8 mouse cellular contexts compared by ENCODE assay signal in the genomic region with DNA sequence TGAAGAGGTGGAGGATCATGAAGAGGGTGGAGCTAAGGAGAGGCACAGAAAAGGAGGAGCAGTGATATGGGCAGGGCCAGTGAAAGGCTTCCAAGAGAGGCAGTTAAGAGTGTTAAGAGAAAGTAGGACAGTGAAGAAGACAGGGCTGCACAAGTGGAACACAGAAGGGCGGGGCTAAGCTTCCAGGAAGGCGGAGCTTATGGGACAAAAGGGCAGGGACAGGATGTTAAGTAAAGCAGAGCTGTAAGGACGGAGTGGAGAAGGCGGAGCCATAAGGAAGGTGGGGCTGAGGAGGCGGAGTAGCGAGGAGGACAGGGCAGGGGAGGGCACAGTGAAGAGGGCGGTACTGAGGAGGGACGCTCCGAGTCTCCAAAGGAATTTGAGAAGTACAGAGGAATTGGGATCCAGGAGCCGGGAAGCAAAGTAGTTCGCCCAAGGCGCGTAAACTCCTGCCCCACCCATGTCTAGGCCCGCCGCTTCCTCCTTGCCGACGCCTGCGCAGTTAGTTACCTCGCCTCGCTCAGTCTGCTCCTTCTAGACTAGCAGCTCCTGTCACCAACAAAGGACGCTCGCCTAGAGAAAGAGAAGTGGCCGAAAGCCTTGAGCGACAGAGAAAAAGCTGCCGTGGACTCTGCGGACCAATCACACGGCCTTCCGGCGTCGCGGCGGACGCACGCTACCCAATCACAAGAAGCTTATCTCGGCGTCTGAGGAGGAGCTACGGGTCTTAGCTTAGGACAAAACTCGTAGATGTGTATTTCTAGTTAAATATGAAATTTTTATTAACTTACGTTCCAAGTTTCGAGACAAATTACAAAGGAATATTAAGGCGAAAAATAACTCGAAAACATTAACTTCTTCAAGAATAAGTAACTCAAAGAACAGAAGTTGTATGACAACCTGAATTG. TPM values are rescaled to one million over a fixed set of nuclear protein-coding genes. Genes with fewer than 3 reads are reported as not detected.
DNase-seq lines count a peak whose midpoint lies in the region; ATAC-seq and TF ChIP-seq lines count a peak whose summit lies in the region.

A gene (minus strand): TSS at position 700 of the 908 bp plus-strand sequence.

- WGBS in kidney, embryonic 14.5 days = under 1% methylated on average over 42 of the region's 42 CpGs
- WGBS in limb, embryonic 15.5 days = under 1% methylated on average over 42 of the region's 42 CpGs

- H3K4me3 ChIP-seq in bone marrow macrophage, adult 2 months (ENCODE audit: insufficient read depth, low read length) = peak within 1 kb of the TSS; percentile 81
- H3K4me3 ChIP-seq in embryonic fibroblast, embryonic 13.5 days (ENCODE audit: insufficient read depth, low read length) = peak within 1 kb of the TSS; percentile 85
- peak within 1 kb of the TSS; percentile 69 for H3K4me3 ChIP-seq in kidney, embryonic 14.5 days (ENCODE audit: low read length)
- H3K4me3 ChIP-seq in limb, embryonic 15.5 days = peak within 1 kb of the TSS; percentile 83

- peaks cover 31% of the 10 kb centered on the region for H3K36me3 ChIP-seq in kidney, embryonic 14.5 days (ENCODE audit: control insufficient read depth, insufficient read depth, low read length)
- H3K36me3 ChIP-seq in limb, embryonic 15.5 days = peaks cover 28% of the 10 kb centered on the region

- peaks cover 4% of the 10 kb centered on the region; the same call in 1 of the 2 replicates for H3K4me1 ChIP-seq in bone marrow macrophage, adult 2 months (ENCODE audit: control insufficient read depth, insufficient read depth, low read length)
- H3K4me1 ChIP-seq in embryonic fibroblast, embryonic 13.5 days (ENCODE audit: control insufficient read depth, insufficient read depth, low read length) = no peaks in the 10 kb centered on the region; the same call in 1 of the 2 replicates
- H3K4me1 ChIP-seq in kidney, embryonic 14.5 days (ENCODE audit: control insufficient read depth, insufficient read depth, low read length) = peaks cover 5% of the 10 kb centered on the region; the same call in 1 of the 2 replicates
- H3K4me1 ChIP-seq in limb, embryonic 15.5 days = peaks cover 12% of the 10 kb centered on the region

- peak; percentile 99 for ATAC-seq in kidney, embryonic 14.5 days (ENCODE audit: low FRiP score, low TSS enrichment)
- peak; percentile 100 for ATAC-seq in limb, embryonic 15.5 days (ENCODE audit: insufficient number of reproducible peaks, low FRiP score, low TSS enrichment, low read depth)

- no peaks in the 10 kb centered on the region for H3K27me3 ChIP-seq in kidney, embryonic 14.5 days (ENCODE audit: control insufficient read depth, insufficient read depth, low read length)
- no peaks in the 10 kb centered on the region for H3K27me3 ChIP-seq in limb, embryonic 15.5 days

- H3K9me3 ChIP-seq in kidney, embryonic 14.5 days (ENCODE audit: control insufficient read depth, low read length) = no peaks in the 10 kb centered on the region
- no peaks in the 10 kb centered on the region for H3K9me3 ChIP-seq in limb, embryonic 15.5 days

- H3K4me2 ChIP-seq in kidney, embryonic 14.5 days (replicated peaks; ENCODE audit: low read depth, low read length) = peak within 1 kb of the TSS; percentile 50
- peak within 1 kb of the TSS; percentile 76 for H3K4me2 ChIP-seq in limb, embryonic 15.5 days

- H3K27ac ChIP-seq in bone marrow macrophage, adult 2 months (ENCODE audit: insufficient read depth, low read depth, low read length) = peak within 1 kb of the TSS; percentile 94
- H3K27ac ChIP-seq in embryonic fibroblast, embryonic 13.5 days (ENCODE audit: insufficient read depth, low read length) = peak within 1 kb of the TSS; percentile 96
- H3K27ac ChIP-seq in kidney, embryonic 14.5 days (ENCODE audit: low read depth, low read length) = peak within 1 kb of the TSS; percentile 99
- peak within 1 kb of the TSS; percentile 99 for H3K27ac ChIP-seq in limb, embryonic 15.5 days

- H3K9ac ChIP-seq in kidney, embryonic 14.5 days (ENCODE audit: low read depth, low read length) = peak within 1 kb of the TSS; percentile 81
- peak within 1 kb of the TSS; percentile 82 for H3K9ac ChIP-seq in limb, embryonic 15.5 days

- TF ChIP-seq POLR2A in bone marrow macrophage, adult 2 months (IDR thresholded peaks at IDR 0.05; ENCODE audit: borderline replicate concordance, low read depth, low read length) = 0 out of 2 replicates have a peak, but pooled peaks have one; percentile 1
- TF ChIP-seq POLR2A in embryonic fibroblast, embryonic 13.5 days (IDR thresholded peaks at IDR 0.05; ENCODE audit: low read depth, low read length) = peak; percentile 84

- TF ChIP-seq CTCF in bone marrow macrophage, adult 2 months (IDR thresholded peaks at IDR 0.05; ENCODE audit: low read depth, low read length) = no peak
- no peak for TF ChIP-seq CTCF in embryonic fibroblast, embryonic 13.5 days (IDR thresholded peaks at IDR 0.05; ENCODE audit: borderline replicate concordance, insufficient read depth, low read length)

- DNase-seq in A20 (ENCODE audit: low read depth, low spot score) = peak; percentile 96
- DNase-seq in heart, adult 9 months (ENCODE audit: low spot score in 2 of 2) = peak; percentile 92 to 93
- peak; percentile 78 to 81 for DNase-seq in monocyte, adult 2 months (ENCODE audit: low read depth in 1 of 2, low spot score in 2 of 2)
- DNase-seq in spleen, postnatal 36 days (ENCODE audit: low spot score in 2 of 2) = peak; percentile 90 to 93

RNA-seq across cellular contexts. Expression of the gene that starts here (rescaled TPM):
- polyA plus RNA-seq in bone marrow macrophage, adult 2 months (2012; ENCODE audit: insufficient read depth, insufficient read length, missing spikeins) = 47.3 and 50.3 TPM in 2 replicates
- 47.4 and 55.3 TPM in 2 replicates for polyA plus RNA-seq in embryonic fibroblast, embryonic 13.5 days (2011; ENCODE audit: insufficient read length, low read depth, missing spikeins)
- polyA plus RNA-seq in kidney, embryonic 14.5 days (2014; fragmentation: Nextera tagmentation; extraction: Ambion mirVana) = 43.1 and 51.6 TPM in 2 replicates
- polyA plus RNA-seq in limb, embryonic 15.5 days (2015; fragmentation: Nextera tagmentation; extraction: Ambion mirVana) = 38.5 TPM in 2 replicates

Comparison
In these comparisons a context has a peak if more than half of its experiments do, and no peak if none do; other contexts are left out.
1. Peak in every context shown above with its lines: DNase-seq, ATAC-seq, H3K4me3 ChIP-seq and H3K27ac ChIP-seq.